Mouse (Mus musculus): ENCODE data around the gene Snca. TPM values are rescaled to one million over a fixed set of nuclear protein-coding genes. Genes with fewer than 3 reads are reported as not detected.

Snca gene
- polyA plus RNA-seq, 1 experiment: 11.4 TPM

DNA sequence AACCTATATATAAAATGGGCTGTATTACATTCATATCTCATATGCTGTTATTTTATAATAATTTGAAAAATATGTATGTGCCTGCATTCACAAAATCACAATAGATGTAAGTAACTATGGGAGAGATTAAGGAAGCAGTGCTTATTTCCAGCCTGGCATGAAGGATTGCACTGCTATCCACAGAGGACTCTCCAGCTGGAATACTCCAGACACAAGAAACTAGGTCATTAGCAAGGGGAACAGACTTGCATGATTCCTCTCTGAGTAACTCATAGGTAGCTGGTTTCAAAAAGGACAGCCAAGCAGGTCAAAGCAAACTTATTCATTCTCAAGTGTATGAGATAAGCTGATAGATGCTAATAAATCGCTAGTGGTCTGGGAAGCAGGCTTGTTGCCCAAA is 74.7 kb downstream of the Snca start:
- no peak for TF ChIP-seq GATA1 (IDR thresholded peaks at IDR 0.05; ENCODE audit: low read length)

- no peak for TF ChIP-seq GATA1 (IDR thresholded peaks at IDR 0.05; ENCODE audit: low read length)
Measured at GRCm38 (mm10) chr6:60745965-60746364, 83.7 kb downstream of the Snca start.

DNA sequence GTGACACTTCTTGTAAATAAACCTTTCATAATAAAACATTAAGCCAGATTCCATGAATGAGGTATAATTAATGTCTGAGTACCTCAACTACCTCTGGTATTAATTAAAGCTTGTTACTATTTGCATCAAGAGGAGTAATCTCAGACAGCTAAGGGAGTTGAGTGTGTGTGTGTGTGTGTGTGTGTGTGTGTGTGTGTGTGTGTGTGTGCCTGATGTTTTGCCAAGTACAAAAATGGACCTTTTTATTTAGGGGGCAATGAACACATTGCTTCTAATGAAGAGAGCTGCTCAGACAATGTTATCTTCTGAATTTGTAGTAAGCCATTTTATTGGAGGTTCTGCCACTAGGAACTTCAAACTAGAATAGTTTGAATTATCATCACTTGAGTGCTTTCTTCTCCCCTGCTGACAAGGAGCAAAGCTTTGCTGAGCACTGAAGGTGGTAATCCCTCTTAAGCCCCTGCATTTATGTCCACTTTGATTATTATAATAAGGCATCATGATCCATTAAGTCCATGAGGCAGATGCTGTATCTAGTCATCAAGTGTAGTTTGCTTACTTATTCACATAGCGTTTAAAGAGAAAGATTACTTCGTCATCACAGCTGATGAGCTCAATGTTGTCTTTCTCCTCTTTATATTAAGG is 88.1 kb downstream of the Snca start:
- no peak for TF ChIP-seq GATA1 (IDR thresholded peaks at IDR 0.05; ENCODE audit: low read length)

DNA sequence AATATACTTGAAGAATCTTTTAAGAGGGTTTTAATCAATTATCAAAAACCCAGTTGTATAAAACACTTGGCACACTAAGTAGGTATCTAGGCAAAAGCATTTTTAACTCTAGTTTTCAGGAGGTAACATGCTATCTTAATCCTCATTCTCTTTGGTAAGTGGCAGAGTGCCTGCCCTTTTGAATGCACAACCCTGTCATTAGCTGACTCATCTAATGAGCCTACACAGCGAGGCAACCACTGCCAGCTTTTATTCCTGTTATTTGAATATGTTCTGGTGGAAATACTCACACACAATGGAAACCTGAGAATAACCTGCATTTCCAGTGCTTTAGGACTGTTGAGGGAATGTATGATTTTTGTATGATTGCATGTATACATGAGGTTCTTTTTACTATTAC is 89.9 kb downstream of the Snca start:
- TF ChIP-seq GATA1 (IDR thresholded peaks at IDR 0.05; ENCODE audit: low read length): no peak

GRCm38 (mm10) chr6:60731164-60731563 is 98.5 kb downstream of the Snca start:
- TF ChIP-seq GATA1 (IDR thresholded peaks at IDR 0.05; ENCODE audit: low read length): no peak

- TF ChIP-seq GATA1 (IDR thresholded peaks at IDR 0.05; ENCODE audit: low read length): no peak
Measured at GRCm38 (mm10) chr6:60724110-60724829, 105.4 kb downstream of the Snca start.

DNA sequence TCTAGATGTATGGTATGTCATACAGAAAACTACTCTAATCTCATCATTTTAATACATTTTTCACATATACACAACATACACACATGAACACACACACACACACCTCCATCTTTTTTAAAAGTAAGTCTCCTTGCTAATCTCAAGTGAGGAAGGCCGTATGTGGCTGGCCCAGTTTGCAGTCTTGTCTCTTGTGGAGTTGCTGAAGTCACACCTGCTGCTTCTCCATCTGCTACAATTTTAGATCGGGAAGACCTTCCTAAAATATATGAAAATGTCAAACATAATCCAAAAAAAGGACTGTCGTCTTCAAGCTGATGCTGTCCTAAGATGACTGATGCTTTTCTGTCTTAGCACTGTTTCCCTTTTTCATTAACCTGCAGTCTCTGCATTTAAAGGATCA is 112.1 kb downstream of the Snca start:
- TF ChIP-seq GATA1 (IDR thresholded peaks at IDR 0.05; ENCODE audit: low read length): no peak

- no peak for TF ChIP-seq GATA1 (IDR thresholded peaks at IDR 0.05; ENCODE audit: low read length)
Measured at GRCm38 (mm10) chr6:60709997-60710471, 119.6 kb downstream of the Snca start.

- TF ChIP-seq GATA1 (IDR thresholded peaks at IDR 0.05; ENCODE audit: low read length): no peak
Measured at GRCm38 (mm10) chr6:60698072-60698471, 131.6 kb downstream of the Snca start.

- TF ChIP-seq GATA1 (IDR thresholded peaks at IDR 0.05; ENCODE audit: low read length): no peak
Measured at GRCm38 (mm10) chr6:60682233-60682632, 147.4 kb downstream of the Snca start.

Other genes starting within 250 kb of the Snca start
- not detected in 2 replicates for gene Mmrn1, start 95.1 kb upstream of the Snca start, polyA plus RNA-seq (2012)